Mouse (Mus musculus) gastrocnemius, adult 2 months (tissue): ENCODE data around the gene Pfn1. TPM values are rescaled to one million over a fixed set of nuclear protein-coding genes. Genes with fewer than 3 reads are reported as not detected.

Experiments
- DNase-seq: peaks from one replicate; pipeline ENCODE4 v3.0.0; 2022
- H3K27ac ChIP-seq: fragments of 200-600 bp; 2 replicates; pipeline ENCODE4 v1.8.1; 2022; ENCODE audit warnings: mild to moderate bottlenecking
- H3K4me3 ChIP-seq: fragments of 200-600 bp; 2 replicates; pipeline ENCODE4 v1.8.1; 2022; ENCODE audit warnings: mild to moderate bottlenecking, moderate library complexity
- CTCF ChIP-seq: fragments of 200-600 bp; IDR thresholded peaks from 2 replicates; pipeline ENCODE4 v1.8.1; 2022; ENCODE audit warnings: antibody characterized with exemption, mild to moderate bottlenecking, moderate library complexity
- intact Hi-C: fragments of 180-260 bp; cut with DNase I; formaldehyde crosslinking; loops from one replicate; pipeline ENCODE4 v1.15.1; 2025
- total RNA-seq, 2 experiments: library from RNA; stranded (reverse); gene quantifications; 2 replicates each; pipeline ENCODE4 v1.2.3; 2021

The Pfn1 gene
- total RNA-seq, 2 experiments from 2014 or later, result 252 to 257 TPM

- Histone ChIP-seq H3K27ac (peak within 1 kb of the TSS; percentile 28; the same call in 1 of the 2 replicates), H3K4me3 (peak within 1 kb of the TSS; percentile 72)
- no peak for DNase-seq
- intact Hi-C loops, result loop anchor here (5.0 kb wide), 1 partner anchor 137 kb away; no protein-coding TSS in a partner anchor
- no peak for TF ChIP-seq CTCF
Measured at GRCm38 (mm10) chr11:70615516-70616093, 38.8 kb downstream of the Pfn1 start, which contains the start of gene 4930544D05Rik. 4930544D05Rik (plus strand) TSS chr11:70615848.

DNA sequence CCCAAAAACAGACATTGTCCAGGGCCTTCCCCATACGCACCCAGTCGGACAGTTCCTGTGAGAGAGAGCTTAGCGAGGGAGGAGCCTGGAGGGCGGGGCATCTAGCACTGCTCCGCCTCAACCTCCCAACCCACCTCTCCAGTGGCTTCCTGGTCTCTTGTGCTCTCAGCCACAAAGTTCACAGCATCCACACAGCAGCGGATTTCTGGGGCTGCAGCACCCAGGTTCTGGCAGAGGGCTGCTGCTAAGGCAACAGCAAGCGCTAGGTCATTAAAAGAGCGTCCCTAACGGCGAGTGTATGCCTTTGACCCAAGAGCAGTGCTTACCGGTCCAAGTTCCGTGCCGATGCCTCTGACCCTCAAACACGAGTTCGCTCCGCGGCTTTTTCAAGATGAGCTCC is 39.4 kb downstream of the Pfn1 start:
- Histone ChIP-seq H3K4me3 (peak overlapping the region; percentile 72), H3K27ac (peak overlapping the region; percentile 28; the same call in 1 of the 2 replicates)
- intact Hi-C loops, result loop anchor here (5.0 kb wide), 1 partner anchor 137 kb away; no protein-coding TSS in a partner anchor
- DNase-seq, result peak; percentile 75
- peak; percentile 3; the same call in 1 of the 2 replicates for TF ChIP-seq CTCF

- Histone ChIP-seq H3K4me3 (no peak overlapping the region), H3K27ac (no peak overlapping the region)
- intact Hi-C loops, result no loop called here
- TF ChIP-seq CTCF, result peak; percentile 21; the same call in 1 of the 2 replicates
- no peak for DNase-seq
Measured at GRCm38 (mm10) chr11:70612505-70612904, 41.9 kb downstream of the Pfn1 start.

GRCm38 (mm10) chr11:70610752-70611151 is 43.7 kb downstream of the Pfn1 start:
- TF ChIP-seq CTCF, result no peak
- H3K27ac ChIP-seq, result no peak overlapping the region
- intact Hi-C loops, result no loop called here
- DNase-seq, result no peak
- no peak overlapping the region for H3K4me3 ChIP-seq

- H3K4me3 ChIP-seq, result no peak overlapping the region
- peak; percentile 52 for TF ChIP-seq CTCF
- peak; percentile 50 for DNase-seq
- no peak overlapping the region for H3K27ac ChIP-seq
- intact Hi-C loops, result loop anchor here (5.0 to 10.0 kb wide), 2 partner anchors 71 to 174 kb away; partner anchors contain the start of gene Arrb2
Measured at GRCm38 (mm10) chr11:70608381-70609066, 45.9 kb downstream of the Pfn1 start.

- intact Hi-C loops, result loop anchor here (5.0 to 10.0 kb wide), 2 partner anchors 70 to 173 kb away; partner anchors contain the start of gene Arrb2
- no peak overlapping the region for H3K27ac ChIP-seq
- no peak for TF ChIP-seq CTCF
- H3K4me3 ChIP-seq, result no peak overlapping the region
- no peak for DNase-seq
Measured at GRCm38 (mm10) chr11:70607611-70608010, 46.8 kb downstream of the Pfn1 start.

GRCm38 (mm10) chr11:70606717-70607116 is 47.7 kb downstream of the Pfn1 start:
- Histone ChIP-seq H3K27ac (no peak overlapping the region), H3K4me3 (no peak overlapping the region)
- no peak for TF ChIP-seq CTCF
- DNase-seq, result no peak
- intact Hi-C loops, result loop anchor here (5.0 to 10.0 kb wide), 2 partner anchors 69 to 172 kb away; partner anchors contain the start of gene Arrb2

- TF ChIP-seq CTCF, result peak; percentile 96
- Histone ChIP-seq H3K4me3 (no peak overlapping the region), H3K27ac (no peak overlapping the region)
- peak; percentile 79 for DNase-seq
- intact Hi-C loops, result loop anchor here (1.0 to 10.0 kb wide), 3 partner anchors 68 to 170 kb away; partner anchors contain the start of gene Arrb2
Measured at GRCm38 (mm10) chr11:70605024-70605566, 49.3 kb downstream of the Pfn1 start.

Other genes with a start within 250 kb of the Pfn1 start
- 10 to 100 TPM; 18.5 to 18.7 TPM for gene Pelp1, start 244.6 kb downstream of the Pfn1 start, total RNA-seq
- 1 to 10 TPM; 8.3 to 8.4 TPM for gene Arrb2, start 222.0 kb downstream of the Pfn1 start, total RNA-seq
- gene Med11, start 202.7 kb downstream of the Pfn1 start, total RNA-seq, result 1 to 10 TPM; 4.9 to 6.4 TPM
- gene Zmynd15, start 195.2 kb downstream of the Pfn1 start, total RNA-seq, result under 1 TPM in 1 of 2 experiments, not detected in 1; 0.75 TPM
- gene Cxcl16, start 194.7 kb downstream of the Pfn1 start, total RNA-seq, result 1 to 10 TPM; 1.2 to 1.4 TPM
- gene Tm4sf5, start 149.4 kb downstream of the Pfn1 start, total RNA-seq, result not detected
- not detected for gene Vmo1, start 140.0 kb downstream of the Pfn1 start, total RNA-seq
- gene Gltpd2, start 135.4 kb downstream of the Pfn1 start, total RNA-seq, result not detected
- gene Psmb6, start 129.3 kb downstream of the Pfn1 start, total RNA-seq, result 100 to 1,000 TPM; 229 to 241 TPM
- gene Gm40193, start 121.7 kb downstream of the Pfn1 start, total RNA-seq, result not detected
- gene Pld2, start 114.6 kb downstream of the Pfn1 start, total RNA-seq, result 10 to 100 TPM; 15.8 to 18.2 TPM
- gene Mink1, start 91.8 kb downstream of the Pfn1 start, total RNA-seq, result 10 to 100 TPM; 33.7 to 34.7 TPM
- gene 4930544D05Rik, start 38.8 kb downstream of the Pfn1 start, total RNA-seq, result not detected
- gene Chrne, start 35.4 kb downstream of the Pfn1 start, total RNA-seq, result 10 to 100 TPM; 11.0 to 18.4 TPM
- gene Gp1ba, start 15.5 kb downstream of the Pfn1 start, total RNA-seq, result not detected
- 10 to 100 TPM; 35.0 to 38.4 TPM for gene Rnf167, start 7.4 kb downstream of the Pfn1 start, total RNA-seq
- gene Slc25a11, start 7.2 kb downstream of the Pfn1 start, total RNA-seq, result 100 to 1,000 TPM; 264 to 408 TPM
- gene Eno3, start 2.6 kb upstream of the Pfn1 start, total RNA-seq, result 1,000 to 10,000 TPM; 7,153 to 7,488 TPM
- gene Spag7, start 14.8 kb upstream of the Pfn1 start, total RNA-seq, result 10 to 100 TPM; 86.3 to 86.4 TPM
- 10 to 100 TPM; 39.6 to 44.9 TPM for gene Camta2, start 33.5 kb upstream of the Pfn1 start, total RNA-seq
- 1 to 10 TPM; 3.8 to 5.7 TPM for gene Inca1, start 45.5 kb upstream of the Pfn1 start, total RNA-seq
- 100 to 1,000 TPM; 579 to 631 TPM for gene Kif1c, start 45.9 kb upstream of the Pfn1 start, total RNA-seq
- 10 to 100 TPM; 10.7 to 10.8 TPM for gene Zfp3, start 109.6 kb upstream of the Pfn1 start, total RNA-seq
- gene Scimp, start 157.9 kb upstream of the Pfn1 start, total RNA-seq, result not detected
- gene Rabep1, start 190.1 kb upstream of the Pfn1 start, total RNA-seq, result 10 to 100 TPM; 37.2 to 37.8 TPM